Mouse (Mus musculus): Measurements from ENCODE around the gene Zfp592. TPM values are rescaled to one million over a fixed set of nuclear protein-coding genes. Genes with fewer than 3 reads are reported as not detected.

Zfp592 gene
- polyA plus RNA-seq, 1 experiment from 2014 or later: 10.1 TPM

DNA sequence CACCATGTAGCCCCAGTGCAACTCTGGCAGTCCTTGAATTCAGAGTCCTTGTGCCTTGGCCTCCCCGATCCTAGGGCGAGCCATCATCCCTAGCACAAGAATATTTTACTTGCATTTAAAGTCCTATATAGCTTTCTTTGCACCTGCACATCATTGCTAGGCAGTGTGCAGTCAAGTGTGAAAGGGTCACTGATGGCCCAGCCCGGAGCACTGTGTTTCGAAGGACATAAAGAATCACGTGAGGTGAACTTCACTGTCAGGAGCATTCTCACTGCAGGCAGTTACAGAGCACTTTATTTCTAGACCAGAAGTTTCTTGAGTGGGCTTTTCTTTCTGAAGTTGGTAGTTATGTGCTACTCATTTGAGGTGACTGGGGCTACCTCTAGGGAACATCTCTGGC is 8.4 kb downstream of the Zfp592 start:
- no peaks in the 10 kb centered on the region for H3K27me3 ChIP-seq (ENCODE audit: control insufficient read depth, insufficient read depth, low read length)
- no peaks in the 10 kb centered on the region for H3K9me3 ChIP-seq (replicated peaks; ENCODE audit: control insufficient read depth, low read length)
- H3K4me1 ChIP-seq (ENCODE audit: control insufficient read depth, insufficient read depth, low read length): peaks cover 19% of the 10 kb centered on the region
- 86% methylated on average over 5 of the region's 5 CpGs for WGBS
- no peak overlapping the region for H3K9ac ChIP-seq (ENCODE audit: low read length)
- no peak overlapping the region for H3K4me2 ChIP-seq (ENCODE audit: low read depth, low read length)
- no peak overlapping the region for H3K27ac ChIP-seq (ENCODE audit: low read length)
- no peaks in the 10 kb centered on the region for H3K36me3 ChIP-seq (ENCODE audit: control insufficient read depth, insufficient read depth)
- ATAC-seq (replicated peaks; ENCODE audit: extremely low read depth, insufficient read depth, low FRiP score): no peak
- H3K4me3 ChIP-seq (ENCODE audit: low read length): no peak overlapping the region

DNA sequence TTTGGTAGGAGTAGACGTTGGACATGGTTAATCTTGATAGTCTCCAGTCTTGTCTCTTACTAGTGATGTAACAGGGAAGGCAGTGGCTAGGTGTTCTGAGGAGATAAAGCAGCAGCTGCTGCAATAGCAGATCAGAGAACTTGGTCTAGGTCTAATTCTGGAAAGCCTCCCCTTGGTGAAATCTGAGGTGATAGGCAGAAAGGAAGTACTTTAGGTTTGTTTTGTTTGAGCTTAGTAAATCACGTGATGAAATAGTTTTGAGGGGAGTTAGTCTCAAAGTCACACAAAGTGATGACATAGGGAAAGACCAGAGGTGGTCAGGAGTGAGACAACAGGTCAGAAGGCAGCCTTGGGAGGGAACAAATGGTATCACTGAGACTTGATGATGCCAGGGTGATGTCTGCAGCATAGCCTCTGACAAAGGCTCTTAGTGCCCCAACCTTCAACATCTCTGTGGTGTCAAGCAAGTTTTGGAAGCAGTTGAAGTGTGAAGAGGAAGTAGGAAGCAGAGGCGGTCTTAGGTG is 11.1 kb downstream of the Zfp592 start:
- H3K9me3 ChIP-seq (replicated peaks; ENCODE audit: control insufficient read depth, low read length): no peaks in the 10 kb centered on the region
- 0 out of 2 replicates have a peak, but pooled peaks cover 1% of the 10 kb centered on the region for H3K36me3 ChIP-seq (ENCODE audit: control insufficient read depth, insufficient read depth)
- no peak overlapping the region for H3K9ac ChIP-seq (ENCODE audit: low read length)
- no peak overlapping the region for H3K27ac ChIP-seq (ENCODE audit: low read length)
- ATAC-seq (replicated peaks; ENCODE audit: extremely low read depth, insufficient read depth, low FRiP score): no peak
- H3K4me2 ChIP-seq (ENCODE audit: low read depth, low read length): no peak overlapping the region
- WGBS: 32% methylated on average over 3 of the region's 3 CpGs
- peaks cover 19% of the 10 kb centered on the region for H3K4me1 ChIP-seq (ENCODE audit: control insufficient read depth, insufficient read depth, low read length)
- no peak overlapping the region for H3K4me3 ChIP-seq (ENCODE audit: low read length)
- no peaks in the 10 kb centered on the region for H3K27me3 ChIP-seq (ENCODE audit: control insufficient read depth, insufficient read depth, low read length)

DNA sequence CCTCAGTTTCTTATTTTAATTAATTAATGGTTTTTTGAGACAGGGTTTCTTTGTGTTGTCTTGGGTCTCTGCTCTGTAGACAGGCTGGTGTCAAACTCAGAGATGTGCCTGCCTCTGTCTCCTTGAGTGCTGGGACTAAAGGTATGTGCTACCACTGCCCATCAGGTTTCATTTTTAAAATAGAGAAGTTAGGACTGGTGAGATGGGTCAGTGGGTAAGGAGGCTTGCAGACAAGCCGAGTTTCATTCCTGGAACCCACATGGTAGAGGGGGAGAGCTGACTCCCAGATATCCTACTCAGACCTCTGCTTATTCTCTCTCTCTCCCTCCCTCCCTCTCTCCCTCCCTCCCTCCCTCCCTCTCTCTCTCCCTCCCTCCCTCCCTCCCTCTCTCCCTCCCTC is 12.5 kb downstream of the Zfp592 start:
- H3K4me1 ChIP-seq (ENCODE audit: control insufficient read depth, insufficient read depth, low read length): peaks cover 16% of the 10 kb centered on the region

DNA sequence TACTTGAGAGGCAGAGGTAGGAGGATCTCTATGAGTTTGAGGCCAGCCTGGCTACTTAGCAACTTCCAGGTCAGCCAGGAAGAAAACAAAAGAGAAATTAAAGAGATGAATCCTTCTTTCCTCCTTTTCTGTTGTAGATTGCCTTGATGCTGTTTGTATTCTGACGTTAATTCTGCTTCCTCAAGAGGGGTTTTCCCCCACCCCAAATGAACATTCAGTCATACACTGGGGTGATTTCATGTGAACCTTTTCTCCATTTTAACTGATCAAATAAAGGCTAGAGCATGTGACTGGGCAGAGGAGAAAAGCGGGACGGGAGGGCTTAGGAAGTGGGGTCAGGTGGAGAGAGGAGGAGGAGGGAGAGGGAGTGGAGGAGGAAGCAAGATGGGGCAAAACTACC is 14.8 kb downstream of the Zfp592 start:
- Histone ChIP-seq H3K4me2 (ENCODE audit: low read depth, low read length) (no peak overlapping the region), H3K9ac (ENCODE audit: low read length) (no peak overlapping the region), H3K4me1 (ENCODE audit: control insufficient read depth, insufficient read depth, low read length) (peaks cover 16% of the 10 kb centered on the region), H3K4me3 (ENCODE audit: low read length) (no peak overlapping the region), H3K9me3 (replicated peaks; ENCODE audit: control insufficient read depth, low read length) (no peaks in the 10 kb centered on the region), H3K27ac (ENCODE audit: low read length) (no peak overlapping the region), H3K27me3 (ENCODE audit: control insufficient read depth, insufficient read depth, low read length) (no peaks in the 10 kb centered on the region), H3K36me3 (ENCODE audit: control insufficient read depth, insufficient read depth) (peaks cover 15% of the 10 kb centered on the region)
- 74% methylated on average over 3 of the region's 3 CpGs for WGBS
- no peak for ATAC-seq (replicated peaks; ENCODE audit: extremely low read depth, insufficient read depth, low FRiP score)

More for the DNA sequence above, 12.5 kb downstream of the Zfp592 start:
- Histone ChIP-seq H3K4me3 (ENCODE audit: low read length) (no peak overlapping the region), H3K9ac (ENCODE audit: low read length) (no peak overlapping the region), H3K36me3 (ENCODE audit: control insufficient read depth, insufficient read depth) (0 out of 2 replicates have a peak, but pooled peaks cover 3% of the 10 kb centered on the region), H3K27ac (ENCODE audit: low read length) (no peak overlapping the region), H3K27me3 (ENCODE audit: control insufficient read depth, insufficient read depth, low read length) (no peaks in the 10 kb centered on the region), H3K4me2 (ENCODE audit: low read depth, low read length) (no peak overlapping the region), H3K9me3 (replicated peaks; ENCODE audit: control insufficient read depth, low read length) (no peaks in the 10 kb centered on the region)
- 58% methylated on average over 1 of the region's 1 CpGs for WGBS
- no peak for ATAC-seq (replicated peaks; ENCODE audit: extremely low read depth, insufficient read depth, low FRiP score)

DNA sequence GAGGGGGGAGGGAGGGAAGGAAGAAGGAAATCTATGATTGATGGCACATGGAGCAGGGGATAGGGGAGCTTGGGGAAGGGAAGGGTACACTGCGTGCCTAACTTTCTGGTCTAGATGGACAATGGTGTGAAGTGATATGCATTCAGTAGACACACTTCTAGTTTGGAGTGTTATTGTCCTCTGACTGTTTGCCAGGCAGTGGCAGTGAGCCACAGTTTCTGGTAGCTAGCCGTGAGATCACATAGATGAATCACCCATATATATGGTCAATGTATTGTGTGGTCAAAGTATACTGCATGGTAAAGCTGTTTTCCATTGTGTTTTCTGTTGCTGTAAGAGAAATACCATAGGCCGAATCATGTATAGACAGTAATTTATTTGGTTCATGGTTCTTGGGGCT is 18.1 kb downstream of the Zfp592 start:
- 88% methylated on average over 3 of the region's 3 CpGs for WGBS
- Histone ChIP-seq H3K4me2 (ENCODE audit: low read depth, low read length) (no peak overlapping the region), H3K9me3 (replicated peaks; ENCODE audit: control insufficient read depth, low read length) (no peaks in the 10 kb centered on the region), H3K27ac (ENCODE audit: low read length) (no peak overlapping the region), H3K36me3 (ENCODE audit: control insufficient read depth, insufficient read depth) (peaks cover 15% of the 10 kb centered on the region), H3K4me3 (ENCODE audit: low read length) (no peak overlapping the region), H3K4me1 (ENCODE audit: control insufficient read depth, insufficient read depth, low read length) (peaks cover under 1% of the 10 kb centered on the region; the same call in 1 of the 2 replicates), H3K9ac (ENCODE audit: low read length) (no peak overlapping the region), H3K27me3 (ENCODE audit: control insufficient read depth, insufficient read depth, low read length) (no peaks in the 10 kb centered on the region)
- no peak for ATAC-seq (replicated peaks; ENCODE audit: extremely low read depth, insufficient read depth, low FRiP score)

DNA sequence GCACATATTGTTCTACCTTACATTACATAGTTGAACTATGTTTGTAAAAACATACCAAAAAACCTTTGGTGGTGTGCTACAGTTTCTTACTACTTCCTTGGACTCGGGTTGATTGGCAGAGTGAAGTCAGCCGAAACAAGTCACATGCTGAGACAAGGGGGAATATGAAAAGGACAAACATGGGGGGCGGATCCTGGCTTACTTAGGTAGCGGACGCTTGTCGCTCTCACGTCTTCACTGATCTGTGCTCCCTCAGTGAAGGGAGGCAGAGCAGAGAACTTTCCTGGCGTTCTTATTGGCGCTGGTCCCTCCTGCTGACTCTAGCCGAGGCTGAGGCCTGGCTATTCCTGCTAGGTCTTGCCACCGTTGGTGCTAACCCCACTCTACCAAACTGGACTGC is 26.8 kb downstream of the Zfp592 start:
- no peak for ATAC-seq (replicated peaks; ENCODE audit: extremely low read depth, insufficient read depth, low FRiP score)
- Histone ChIP-seq H3K4me1 (ENCODE audit: control insufficient read depth, insufficient read depth, low read length) (no peaks in the 10 kb centered on the region; the same call in 1 of the 2 replicates), H3K9ac (ENCODE audit: low read length) (no peak overlapping the region), H3K9me3 (replicated peaks; ENCODE audit: control insufficient read depth, low read length) (no peaks in the 10 kb centered on the region), H3K27ac (ENCODE audit: low read length) (no peak overlapping the region), H3K4me3 (ENCODE audit: low read length) (no peak overlapping the region), H3K36me3 (ENCODE audit: control insufficient read depth, insufficient read depth) (peaks cover 27% of the 10 kb centered on the region), H3K27me3 (ENCODE audit: control insufficient read depth, insufficient read depth, low read length) (no peaks in the 10 kb centered on the region), H3K4me2 (ENCODE audit: low read depth, low read length) (no peak overlapping the region)
- 67% methylated on average over 11 of the region's 11 CpGs for WGBS

DNA sequence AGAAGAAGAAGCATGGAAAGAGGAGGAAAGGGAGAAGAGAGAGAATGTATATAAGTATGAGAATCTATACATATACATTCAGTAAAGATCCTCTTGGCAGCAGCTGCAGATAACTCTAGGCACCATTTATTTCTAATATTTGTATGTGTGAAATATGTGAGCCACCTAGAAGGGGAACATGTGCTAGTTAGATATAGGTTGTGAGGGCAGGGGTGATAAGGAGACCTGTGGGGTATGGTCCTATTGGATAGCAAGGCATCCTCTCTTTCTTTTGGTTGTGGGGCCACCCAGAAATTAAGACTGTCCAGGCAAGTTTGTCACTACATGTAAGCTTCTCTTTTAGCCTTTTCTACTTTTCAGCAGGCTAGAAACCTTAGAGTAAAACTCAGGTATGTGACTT is 29.2 kb downstream of the Zfp592 start:
- no peak for ATAC-seq (replicated peaks; ENCODE audit: extremely low read depth, insufficient read depth, low FRiP score)
- Histone ChIP-seq H3K9ac (ENCODE audit: low read length) (no peak overlapping the region), H3K4me2 (ENCODE audit: low read depth, low read length) (no peak overlapping the region), H3K4me3 (ENCODE audit: low read length) (no peak overlapping the region), H3K9me3 (replicated peaks; ENCODE audit: control insufficient read depth, low read length) (no peaks in the 10 kb centered on the region), H3K27me3 (ENCODE audit: control insufficient read depth, insufficient read depth, low read length) (no peaks in the 10 kb centered on the region), H3K36me3 (ENCODE audit: control insufficient read depth, insufficient read depth) (peaks cover 42% of the 10 kb centered on the region), H3K27ac (ENCODE audit: low read length) (no peak overlapping the region), H3K4me1 (ENCODE audit: control insufficient read depth, insufficient read depth, low read length) (no peaks in the 10 kb centered on the region)

DNA sequence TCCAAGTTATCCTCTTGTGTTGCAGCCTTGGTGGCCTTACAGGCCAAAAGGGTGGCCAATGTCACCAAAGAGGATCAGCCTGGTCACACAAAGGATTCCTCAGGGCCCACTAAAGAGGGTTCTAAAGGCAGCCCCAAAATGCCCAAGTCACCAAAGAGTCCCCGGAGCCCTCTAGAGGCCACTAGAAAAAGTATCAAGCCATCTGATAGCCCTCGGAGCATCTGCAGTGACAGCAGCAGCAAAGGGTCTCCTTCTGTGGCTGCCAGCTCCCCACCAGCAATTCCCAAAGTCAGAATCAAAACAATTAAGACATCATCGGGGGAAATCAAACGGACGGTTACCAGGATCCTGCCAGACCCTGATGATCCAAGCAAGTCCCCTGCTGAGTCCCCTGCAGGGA is 30.6 kb downstream of the Zfp592 start:
- 71% methylated on average over 5 of the region's 5 CpGs for whole genome bisulfite sequencing
- H3K9ac ChIP-seq (ENCODE audit: low read length): no peak overlapping the region
- ATAC-seq (replicated peaks; ENCODE audit: extremely low read depth, insufficient read depth, low FRiP score): no peak
- H3K36me3 ChIP-seq (ENCODE audit: control insufficient read depth, insufficient read depth): peaks cover 45% of the 10 kb centered on the region
- no peak overlapping the region for H3K4me3 ChIP-seq (ENCODE audit: low read length)
- H3K27ac ChIP-seq (ENCODE audit: low read length): no peak overlapping the region
- no peaks in the 10 kb centered on the region for H3K27me3 ChIP-seq (ENCODE audit: control insufficient read depth, insufficient read depth, low read length)
- H3K9me3 ChIP-seq (replicated peaks; ENCODE audit: control insufficient read depth, low read length): no peaks in the 10 kb centered on the region
- no peak overlapping the region for H3K4me2 ChIP-seq (ENCODE audit: low read depth, low read length)
- no peaks in the 10 kb centered on the region for H3K4me1 ChIP-seq (ENCODE audit: control insufficient read depth, insufficient read depth, low read length)

DNA sequence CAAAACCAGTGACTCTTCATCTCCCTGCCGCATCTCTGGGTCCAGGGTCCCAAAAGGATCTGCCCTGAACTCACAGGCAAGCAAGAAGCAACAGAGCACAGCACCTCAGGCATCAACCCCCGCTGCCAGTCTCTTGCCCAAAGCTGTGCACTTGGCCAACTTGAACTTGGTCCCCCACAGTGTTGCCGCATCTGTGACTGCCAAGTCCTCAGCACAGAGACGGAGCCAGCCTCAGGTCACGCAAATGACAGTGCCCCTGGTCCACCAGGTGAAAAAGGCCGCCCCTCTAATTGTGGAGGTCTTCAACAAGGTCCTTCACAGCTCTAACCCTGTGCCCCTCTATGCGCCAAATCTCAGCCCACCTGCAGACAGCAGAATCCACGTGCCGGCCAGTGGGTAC is 31.2 kb downstream of the Zfp592 start:
- 95% methylated on average over 9 of the region's 9 CpGs for WGBS

More for the DNA sequence above, 31.2 kb downstream of the Zfp592 start:
- H3K36me3 ChIP-seq (ENCODE audit: control insufficient read depth, insufficient read depth): peaks cover 50% of the 10 kb centered on the region
- H3K4me3 ChIP-seq (ENCODE audit: low read length): no peak overlapping the region
- ATAC-seq (replicated peaks; ENCODE audit: extremely low read depth, insufficient read depth, low FRiP score): no peak
- H3K9ac ChIP-seq (ENCODE audit: low read length): no peak overlapping the region
- H3K27ac ChIP-seq (ENCODE audit: low read length): no peak overlapping the region
- H3K4me2 ChIP-seq (ENCODE audit: low read depth, low read length): no peak overlapping the region
- H3K27me3 ChIP-seq (ENCODE audit: control insufficient read depth, insufficient read depth, low read length): no peaks in the 10 kb centered on the region
- no peaks in the 10 kb centered on the region for H3K4me1 ChIP-seq (ENCODE audit: control insufficient read depth, insufficient read depth, low read length)
- H3K9me3 ChIP-seq (replicated peaks; ENCODE audit: control insufficient read depth, low read length): no peaks in the 10 kb centered on the region
